Mouse (Mus musculus) right cerebral cortex, adult 2 months (tissue): ENCODE results near the gene Fap.

Source experiments
- DNase-seq, 2 experiments: peaks; one replicate each; pipeline ENCODE4 v3.0.0; 2021 to 2022; ENCODE audit warnings: low spot score in 2 of 2

Fap gene

DNA sequence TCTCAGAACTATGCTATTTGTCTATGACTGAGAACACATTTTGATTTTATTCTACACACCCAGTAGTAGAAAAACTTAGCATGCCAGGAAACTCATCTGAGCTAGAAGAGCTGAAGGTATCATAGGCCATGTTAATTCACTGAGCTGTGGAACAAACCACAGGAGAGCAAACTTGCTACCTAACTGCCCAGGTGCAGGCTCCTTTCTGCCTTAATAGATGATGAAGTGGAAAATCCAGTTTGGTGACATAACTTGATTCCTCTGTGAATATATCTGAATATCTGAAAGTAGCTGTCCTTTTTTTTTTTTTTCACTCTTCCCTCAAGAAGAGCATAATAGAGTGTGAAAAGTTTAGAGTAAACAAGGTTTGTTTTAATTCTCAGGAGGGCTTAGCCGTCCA lies 42.8 kb downstream of the Fap start:
- no peak for DNase-seq

DNA sequence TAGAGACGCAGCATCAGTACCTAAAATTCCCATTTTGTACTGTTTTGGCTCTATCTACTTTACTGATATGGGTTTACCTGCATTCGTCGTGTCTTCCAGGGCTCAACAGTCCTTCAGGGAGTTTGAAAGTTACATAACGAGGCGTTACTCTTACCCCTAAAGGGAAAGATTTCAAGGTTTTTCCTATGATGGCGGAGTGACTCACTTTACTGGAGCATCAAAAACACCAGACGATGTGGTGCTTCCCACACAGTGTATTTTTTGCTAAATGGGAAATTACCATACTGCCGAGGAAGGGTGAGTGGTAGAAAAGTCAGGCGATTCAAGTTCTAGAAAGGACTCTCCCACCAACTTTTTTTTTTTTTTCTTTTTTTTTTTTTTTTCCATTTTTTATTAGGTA lies 47.5 kb downstream of the Fap start:
- peak in 1 of 2 experiments; percentile 41 for DNase-seq

- DNase-seq: peak; percentile 56 to 63
These were observed 56.1 kb downstream of the Fap start for GRCm38 (mm10) chr2:62517790-62518189.

DNA sequence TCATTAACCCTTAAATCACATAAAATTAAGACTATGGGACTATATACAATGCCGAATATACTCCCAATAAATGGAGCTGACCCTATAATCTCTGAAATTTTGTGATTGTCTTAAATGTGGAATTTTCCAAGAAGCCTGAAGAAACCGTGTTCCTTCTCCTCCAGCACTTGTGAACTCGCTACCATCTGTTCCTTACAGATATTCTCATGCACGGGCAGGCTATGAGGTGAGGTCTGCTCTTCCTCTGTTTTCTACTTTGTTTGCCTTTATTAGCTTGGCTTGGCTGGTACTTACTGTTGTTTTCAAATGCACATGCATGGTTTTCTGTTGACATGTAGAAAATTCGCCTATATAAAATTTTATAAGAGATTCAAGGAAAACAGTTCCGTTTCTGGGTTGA lies 59.4 kb downstream of the Fap start:
- DNase-seq: no peak

- peak; percentile 79 for DNase-seq
These were observed 60.4 kb downstream of the Fap start for GRCm38 (mm10) chr2:62513477-62513876.

DNA sequence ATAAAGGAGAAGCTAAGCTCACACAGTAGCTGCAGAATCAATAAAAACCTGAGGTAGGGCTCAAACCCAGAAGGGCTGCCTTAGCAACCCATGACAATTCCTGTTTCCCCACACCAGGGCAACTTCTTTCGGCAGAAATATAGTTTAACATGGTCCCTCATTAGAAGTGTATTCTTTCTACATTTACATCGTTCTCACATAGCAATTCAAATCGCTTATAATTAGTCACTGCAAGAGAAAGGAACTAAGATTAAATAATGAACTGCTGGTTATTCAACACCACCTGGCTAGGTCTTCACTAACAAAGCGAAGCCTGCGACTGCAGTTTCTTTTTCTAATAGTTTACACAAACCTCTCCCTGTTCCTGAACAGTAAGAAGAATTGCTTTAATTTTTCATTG lies 66.7 kb downstream of the Fap start:
- no peak for DNase-seq

GRCm38 (mm10) chr2:62506441-62506840 lies 67.4 kb downstream of the Fap start:
- DNase-seq: no peak

DNA sequence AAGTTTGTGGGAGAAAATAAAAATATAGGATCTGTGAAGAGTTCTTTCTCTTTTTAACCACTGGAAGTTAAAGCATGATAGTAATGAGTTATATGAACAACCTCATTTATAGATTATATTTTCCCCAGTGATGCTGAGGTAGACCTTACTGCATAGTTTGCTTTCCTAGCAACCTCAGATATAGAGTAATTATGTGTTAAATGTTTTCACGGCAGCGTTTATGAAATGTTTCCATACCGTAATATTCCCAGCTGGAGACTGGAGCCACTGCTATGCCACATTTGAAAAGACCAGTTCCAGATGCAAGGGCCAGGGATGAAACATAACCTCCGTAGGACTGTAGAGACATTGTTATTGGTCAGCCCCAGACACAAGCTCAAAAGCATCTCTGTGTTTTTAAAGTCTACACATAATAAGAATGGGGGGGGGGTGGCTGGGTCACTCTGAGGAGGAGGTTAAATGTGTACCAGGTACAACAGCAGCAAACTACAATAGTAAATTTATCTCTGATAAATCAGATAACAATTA lies 69.5 kb downstream of the Fap start:
- DNase-seq: no peak

GRCm38 (mm10) chr2:62503326-62503725 lies 70.5 kb downstream of the Fap start:
- DNase-seq: no peak

DNA sequence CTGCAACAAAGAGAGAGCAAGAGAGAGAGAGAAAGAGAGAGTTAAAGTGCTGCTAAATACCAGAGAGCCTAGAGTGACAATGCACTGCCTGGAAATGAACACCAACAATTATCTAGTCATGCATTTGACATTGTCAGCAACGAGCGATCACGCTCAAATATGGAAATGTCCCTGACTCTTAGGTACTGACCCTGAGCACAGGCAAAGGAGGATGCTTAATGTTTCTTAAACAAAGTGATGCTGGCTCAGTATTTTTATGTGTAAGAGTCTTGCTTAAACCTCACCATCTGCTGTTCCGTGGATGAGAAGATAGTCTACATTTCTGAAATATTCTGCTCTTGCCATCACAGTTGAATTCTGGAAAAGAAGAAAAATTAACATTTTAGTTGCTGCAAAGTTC lies 71.4 kb downstream of the Fap start:
- DNase-seq: peak in 1 of 2 experiments; percentile 47

- no peak for DNase-seq
These were observed 75.1 kb downstream of the Fap start for GRCm38 (mm10) chr2:62498821-62499220.

DNA sequence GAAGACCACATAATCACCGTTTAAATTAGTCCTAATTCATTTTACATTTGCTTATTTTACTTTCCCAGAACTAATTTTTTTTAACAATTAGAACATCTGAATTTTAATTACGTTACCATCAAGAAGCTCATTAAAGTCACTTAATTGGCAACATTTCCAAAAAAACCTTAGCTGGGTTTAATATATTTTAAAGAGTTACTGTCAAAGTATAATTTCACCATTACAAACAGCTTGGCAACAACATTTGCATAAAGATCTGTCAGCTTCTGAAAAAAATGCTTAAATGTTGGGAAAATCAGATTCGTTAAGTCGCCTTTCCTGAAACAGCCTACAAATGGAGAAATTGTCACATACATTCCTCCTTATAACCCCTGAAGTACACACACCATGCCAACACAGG lies 75.8 kb downstream of the Fap start:
- DNase-seq: no peak

- DNase-seq: no peak
These were observed 76.4 kb downstream of the Fap start for GRCm38 (mm10) chr2:62497333-62498002.

DNA sequence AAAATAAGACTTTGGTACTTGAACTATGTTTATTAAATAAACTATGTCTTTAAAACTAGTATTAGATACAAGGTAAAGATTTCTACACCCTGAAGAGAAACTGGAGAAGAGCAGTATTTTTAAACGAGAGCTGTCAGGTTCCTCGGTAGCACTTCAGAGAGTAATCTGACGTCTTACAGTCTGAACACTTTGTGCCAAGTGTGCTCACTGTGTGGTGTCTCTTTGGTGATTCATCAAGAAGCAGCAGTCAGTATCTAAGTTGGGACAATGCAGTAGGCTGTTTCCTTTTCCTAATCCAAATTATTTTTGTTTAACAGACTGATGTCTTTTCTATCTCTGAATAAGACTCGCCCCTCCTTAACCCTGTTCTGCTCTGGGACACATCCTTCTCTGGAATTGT lies 78.5 kb downstream of the Fap start:
- DNase-seq: peak in 1 of 2 experiments; percentile 43

DNA sequence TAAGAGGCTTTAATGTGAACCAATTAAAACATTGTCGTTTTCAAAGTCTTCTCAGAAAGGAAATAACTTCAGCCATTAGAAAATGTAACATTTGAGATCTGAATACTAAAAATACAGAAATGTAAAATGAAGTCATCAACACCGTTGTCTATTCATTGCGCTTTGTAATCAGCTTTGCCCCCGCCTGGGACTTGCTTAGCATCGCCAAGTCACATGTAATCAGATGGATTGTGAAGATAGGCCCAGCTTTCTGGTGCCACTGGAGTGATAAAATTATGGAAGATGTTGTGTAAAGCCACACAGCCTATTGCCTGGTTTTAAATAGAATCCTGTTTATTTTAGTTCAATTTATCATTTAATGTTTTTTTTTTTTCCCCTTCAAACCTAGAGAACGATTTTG lies 84.0 kb downstream of the Fap start:
- DNase-seq: no peak

- no peak for DNase-seq
These were observed 89.0 kb downstream of the Fap start for GRCm38 (mm10) chr2:62484906-62485305.

- no peak for DNase-seq
These were observed 90.3 kb downstream of the Fap start, which contains the start of gene Gcg for GRCm38 (mm10) chr2:62483550-62483949. Gene Gcg (minus strand): TSS chr2:62483650.

DNA sequence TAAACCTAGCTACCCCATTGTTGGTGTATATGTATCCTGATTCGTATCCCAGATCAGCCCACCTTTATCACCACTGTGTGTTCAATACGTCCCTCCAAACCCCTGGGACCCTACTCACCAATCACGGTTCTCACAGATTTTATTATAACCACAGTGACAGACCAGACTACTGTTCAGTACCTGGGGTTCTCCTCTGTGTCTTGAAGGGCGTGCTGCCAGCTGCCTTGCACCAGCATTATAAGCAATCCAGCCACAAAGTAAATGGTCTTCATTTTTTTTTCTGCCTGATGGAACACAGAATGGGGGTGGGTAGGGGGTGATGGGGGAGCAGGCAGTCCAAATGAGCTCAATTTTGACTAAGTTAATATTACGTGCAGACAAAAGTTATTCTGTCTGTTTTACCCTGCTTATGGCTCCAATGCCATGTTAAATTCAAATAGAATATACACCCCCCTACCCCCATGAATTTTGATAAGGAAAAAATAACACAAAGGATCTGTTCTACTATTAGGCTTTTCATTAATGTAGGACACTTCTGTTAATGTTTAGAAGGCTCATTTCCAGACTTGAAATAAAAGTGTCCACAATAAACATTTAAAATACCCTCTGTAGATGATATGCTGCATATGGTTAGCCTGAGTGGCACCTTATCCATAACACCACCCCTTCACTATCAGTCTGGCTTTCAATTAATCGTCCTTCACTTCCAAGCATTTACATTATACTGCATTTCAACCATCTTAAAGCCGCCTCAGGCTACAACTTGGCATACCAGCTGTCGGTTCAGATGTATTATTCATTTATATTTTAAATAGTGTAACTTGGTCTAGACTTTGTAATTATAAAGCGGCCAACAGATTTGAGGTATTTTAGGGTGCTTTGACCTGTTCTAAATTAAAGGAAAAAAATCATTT lies 93.3 kb downstream of the Fap start:
- DNase-seq: no peak

GRCm38 (mm10) chr2:62469551-62469950 lies 104.3 kb downstream of the Fap start:
- DNase-seq: no peak

DNA sequence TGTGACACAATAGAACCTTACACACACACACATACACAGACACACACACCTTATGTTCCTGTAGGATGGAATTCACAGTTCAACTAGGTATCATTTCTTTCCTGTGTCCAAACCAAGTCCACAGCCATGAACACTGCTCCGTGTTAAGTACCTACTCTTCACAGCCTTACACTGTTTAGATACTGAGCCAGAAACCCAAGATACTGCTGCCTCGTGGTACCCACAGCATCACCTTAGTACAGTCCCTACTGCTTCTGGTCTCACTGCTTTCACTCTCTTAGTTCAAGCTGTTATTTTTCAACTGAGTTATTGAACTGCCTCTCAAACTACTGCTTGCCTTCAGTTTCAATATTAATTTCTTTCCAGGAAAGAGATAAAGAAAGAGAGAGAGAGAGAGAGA lies 110.6 kb downstream of the Fap start:
- DNase-seq: no peak

GRCm38 (mm10) chr2:62462174-62462573 lies 111.7 kb downstream of the Fap start:
- no peak for DNase-seq

DNA sequence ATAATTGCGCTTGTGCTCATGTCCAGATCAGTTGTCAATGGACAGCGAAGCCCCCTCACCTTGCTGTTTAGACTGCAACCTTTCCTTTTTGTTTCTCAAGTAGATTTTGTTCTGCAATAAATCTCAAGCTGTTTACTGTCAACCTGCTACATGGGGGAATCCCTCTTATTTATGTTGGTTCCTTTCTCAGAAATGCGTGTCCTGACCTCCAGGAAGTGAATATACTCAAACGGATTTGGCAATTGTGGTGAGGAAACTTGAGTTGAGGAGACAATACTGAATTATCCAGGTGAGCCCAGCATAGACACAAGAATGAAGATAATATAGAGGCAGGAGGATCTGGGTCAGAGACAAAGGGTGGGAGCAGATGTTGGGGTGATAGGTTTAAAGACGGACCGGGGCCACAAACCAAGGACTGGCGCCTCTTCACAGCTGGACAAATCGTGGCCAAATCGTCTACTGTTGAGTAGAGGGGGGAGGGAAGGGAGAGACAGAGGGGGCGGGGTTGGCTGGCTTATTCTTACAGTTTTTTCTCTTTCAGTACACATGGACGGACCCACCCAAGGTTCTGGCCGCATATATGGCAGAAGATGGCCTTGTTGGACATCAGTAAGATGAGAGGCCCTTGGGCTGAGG lies 112.9 kb downstream of the Fap start:
- no peak for DNase-seq
